Mouse (Mus musculus) neural tube, postnatal 0 days (tissue): ENCODE measurements around the gene Scgb1b17. TPM values are rescaled to one million over a fixed set of nuclear protein-coding genes. Genes with fewer than 3 reads are reported as not detected.

Source experiments
- polyA plus RNA-seq: library from polyadenylated mRNA; unstranded; fragments of >200 nt; fragmentation: Nextera tagmentation; extraction: Ambion mirVana; gene quantifications from 2 replicates; pipeline ENCODE4 v1.2.1, GENCODE M21; 2015

Scgb1b17 gene
- polyA plus RNA-seq: not detected in 2 replicates

GRCm38 (mm10) chr7:33063149-33063548 is at the start of gene Scgb1b17:
TSS of gene Scgb1b17 (plus strand) at chr7:33063449.

GRCm38 (mm10) chr7:33056461-33056860 is 6.8 kb upstream of the Scgb1b17 start, which contains the start of gene Scgb2b17:
TSS of gene Scgb2b17 (minus strand) at chr7:33056561.

Other genes starting within 250 kb of the Scgb1b17 start
- not detected in 2 replicates for gene Scgb2b15, start 233.8 kb upstream of the Scgb1b17 start, polyA plus RNA-seq
- not detected in 2 replicates for gene Scgb1b15, start 226.9 kb upstream of the Scgb1b17 start, polyA plus RNA-seq
- not detected in 2 replicates for gene Scgb2b17, start 6.9 kb upstream of the Scgb1b17 start, polyA plus RNA-seq
- gene Scgb2b18, start 110.4 kb downstream of the Scgb1b17 start, polyA plus RNA-seq: not detected in 2 replicates
- gene Scgb1b18, start 122.1 kb downstream of the Scgb1b17 start, polyA plus RNA-seq: not detected in 2 replicates
- not detected in 2 replicates for gene Scgb2b19, start 216.9 kb downstream of the Scgb1b17 start, polyA plus RNA-seq
- not detected in 2 replicates for gene Scgb1b19, start 223.8 kb downstream of the Scgb1b17 start, polyA plus RNA-seq